Mouse (Mus musculus): Measurements from ENCODE around the gene Btbd35f17. TPM values are rescaled to one million over a fixed set of nuclear protein-coding genes. Genes with fewer than 3 reads are reported as not detected.
"Not testable (repeated sequence)": the region's sequence is repeated elsewhere in the genome, so short reads cannot be mapped to it uniquely, and the experiment has no call there.

Gene Btbd35f17
- polyA plus RNA-seq (2012; rRNA removed) = not detected in 2 replicates

DNA sequence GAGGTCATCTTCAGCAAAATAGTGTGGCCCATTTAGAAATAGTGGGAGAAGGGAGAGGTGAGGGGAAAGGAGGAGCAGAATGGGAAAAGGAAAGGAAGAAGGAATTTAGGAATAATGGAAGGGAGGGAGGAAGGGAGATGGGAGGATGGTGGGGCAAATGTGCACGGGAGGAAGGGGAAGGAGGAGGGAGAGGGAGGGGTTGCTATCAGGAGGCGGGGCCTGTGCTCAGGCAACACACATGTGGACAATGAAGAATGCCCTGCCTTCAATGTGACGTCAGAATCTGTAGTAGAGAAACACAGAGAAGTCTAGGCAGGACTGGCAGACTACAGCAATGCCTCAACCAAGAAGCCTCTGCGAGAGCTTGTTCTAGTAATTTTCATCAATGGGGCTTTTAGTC, at the start of gene Btbd35f17:
Gene Btbd35f17, plus strand, starts transcription at position 301 of the 400 bp plus-strand sequence.
- not testable (repeated sequence) for DNase-seq (ENCODE audit: low read depth, low spot score)
- 80% methylated on average over 2 of the region's 4 CpGs for WGBS

Other genes starting within 250 kb of the Btbd35f17 start
- gene Btbd35f28, start 174.1 kb upstream of the Btbd35f17 start, polyA plus RNA-seq (2012; rRNA removed) = not detected in 2 replicates
- gene Btbd35f20, start 79.4 kb upstream of the Btbd35f17 start, polyA plus RNA-seq (2012; rRNA removed) = not detected in 2 replicates

Data from large intestine, adult 2 months (tissue).